Mouse (Mus musculus) C2C12 (cell line): Measurements from ENCODE around the gene Snta1. TPM values are rescaled to one million over a fixed set of nuclear protein-coding genes. Genes with fewer than 3 reads are reported as not detected.
A peak's percentile ranks its signal among the peaks of the same experiment; 100 is the strongest.

ENCODE experiments used
- H3K27me3 ChIP-seq: one replicate; pipeline ENCODE4 v1.6.1; 2011; ENCODE audit not compliant: control insufficient read depth, insufficient read depth, insufficient read length
- H3K36me3 ChIP-seq: one replicate; pipeline ENCODE4 v1.6.1; 2011; ENCODE audit not compliant: control insufficient read depth, insufficient read depth
- H3K4me3 ChIP-seq: one replicate; pipeline ENCODE4 v1.5.1; 2011; ENCODE audit warnings: mild to moderate bottlenecking, control low read depth; ENCODE audit not compliant: poor library complexity, insufficient read depth, severe bottlenecking
- H3K79me2 ChIP-seq: one replicate; pipeline ENCODE4 v1.6.1; 2011; ENCODE audit not compliant: control insufficient read depth, insufficient read depth
- H3K79me3 ChIP-seq: one replicate; pipeline ENCODE4 v1.6.1; 2011; ENCODE audit warnings: low read depth, control low read depth
- H3ac ChIP-seq: one replicate; pipeline ENCODE3; 2011; ENCODE audit warnings: low read depth; ENCODE audit not compliant: control insufficient read depth, insufficient read length
- CEBPB ChIP-seq: IDR thresholded peaks from one replicate; pipeline ENCODE4 v1.6.1; 2011; ENCODE audit warnings: low read depth, mild to moderate bottlenecking, control low read depth, moderate library complexity
- CTCF ChIP-seq: IDR thresholded peaks from one replicate; pipeline ENCODE4 v1.5.1; 2011; ENCODE audit not compliant: control insufficient read depth, insufficient read depth, insufficient read length
- FOSL1 ChIP-seq: IDR thresholded peaks from one replicate; pipeline ENCODE4 v1.8.0; 2011; ENCODE audit warnings: mild to moderate bottlenecking, low read length; ENCODE audit not compliant: poor library complexity, insufficient read depth, severe bottlenecking
- MAX ChIP-seq: IDR thresholded peaks from one replicate; pipeline ENCODE4 v1.6.1; 2011; ENCODE audit warnings: mild to moderate bottlenecking, control low read depth
- MYOD1 ChIP-seq: IDR thresholded peaks from one replicate; pipeline ENCODE4 v1.6.1; 2011; ENCODE audit warnings: low read depth; ENCODE audit not compliant: control insufficient read depth, insufficient read length
- MYOG ChIP-seq: IDR thresholded peaks from one replicate; pipeline ENCODE4 v1.6.1; 2011; ENCODE audit not compliant: control insufficient read depth, insufficient read length; ENCODE audit errors: extremely low read depth
- USF1 ChIP-seq: IDR thresholded peaks from one replicate; pipeline ENCODE4 v1.6.1; 2011; ENCODE audit warnings: low read depth, mild to moderate bottlenecking, control low read depth, moderate library complexity
- polyA plus RNA-seq: library from polyadenylated mRNA; unstranded; fragments of >200 nt; fragmentation: generic; extraction: Trizol; gene quantifications from one replicate; pipeline ENCODE4 v1.2.1, GENCODE M21; 2012; ENCODE audit warnings: missing spikeins

Snta1 gene
- polyA plus RNA-seq, 1 experiment: 28.5 TPM

DNA sequence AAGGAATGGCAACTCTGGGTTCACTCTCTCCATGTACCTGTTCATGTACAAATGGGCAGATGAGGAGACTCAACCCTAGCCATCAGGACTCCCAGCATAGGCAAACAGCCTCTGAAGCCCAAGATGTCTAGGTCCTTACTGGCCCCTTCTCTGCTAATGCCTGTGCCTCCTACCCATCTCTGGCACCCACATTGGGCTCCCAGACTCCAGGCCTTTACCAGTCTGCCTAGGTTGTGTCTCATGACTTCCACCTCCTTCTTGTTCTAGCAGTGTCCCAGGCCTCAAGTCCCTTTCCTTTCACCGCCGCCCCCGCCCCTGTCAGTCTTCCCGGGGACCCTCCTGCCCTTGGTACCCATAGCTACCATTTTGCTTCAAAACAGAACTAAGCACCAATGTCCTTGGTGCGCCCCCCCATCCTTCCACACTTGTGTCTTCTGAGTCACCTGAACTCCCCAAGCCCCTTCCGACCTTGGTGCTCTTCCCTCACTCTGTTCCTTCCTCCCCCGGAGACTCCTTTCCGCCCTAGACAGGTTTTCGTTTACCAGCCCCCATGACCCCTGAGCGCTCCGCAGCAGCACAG lies 746 bp downstream of the Snta1 start:
- Histone ChIP-seq H3K4me3 (peak overlapping the region; percentile 46), H3K79me2 (no peaks in the 10 kb centered on the region), H3K27me3 (no peaks in the 10 kb centered on the region), H3ac (peak overlapping the region; percentile 72), H3K36me3 (no peaks in the 10 kb centered on the region), H3K79me3 (no peaks in the 10 kb centered on the region)
- no peak for TF ChIP-seq CEBPB
- TF ChIP-seq FOSL1: no peak
- no peak for TF ChIP-seq MYOG
- TF ChIP-seq MYOD1: no peak
- no peak for TF ChIP-seq USF1

DNA sequence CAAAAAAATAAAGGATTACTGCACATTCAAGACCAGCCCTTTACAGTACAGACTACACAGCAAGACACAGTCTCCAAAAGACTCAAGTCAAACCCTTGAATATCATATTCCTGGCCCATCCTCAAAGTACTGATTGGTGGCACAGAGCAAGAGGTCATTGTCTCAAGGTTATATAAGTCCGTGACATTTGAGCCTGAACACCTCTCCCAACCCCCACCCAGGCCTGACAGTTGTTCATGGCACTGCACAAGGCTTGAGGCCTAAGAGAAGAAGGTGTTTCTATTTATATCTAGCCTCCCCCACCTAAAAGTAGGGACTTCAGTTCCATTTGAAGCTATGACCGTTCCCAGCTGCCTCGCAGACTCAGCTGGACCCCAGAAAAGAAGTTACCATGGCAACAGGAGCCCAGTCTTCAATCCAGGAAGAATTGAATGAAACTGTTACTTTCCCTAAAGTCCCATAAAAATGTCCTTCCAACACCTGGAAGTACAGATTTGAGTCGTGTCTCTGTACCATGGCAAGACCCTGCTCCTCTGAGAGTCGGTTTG lies 2.4 kb downstream of the Snta1 start:
- Histone ChIP-seq H3K27me3 (no peaks in the 10 kb centered on the region), H3ac (no peak overlapping the region), H3K79me2 (no peaks in the 10 kb centered on the region), H3K36me3 (no peaks in the 10 kb centered on the region), H3K4me3 (no peak overlapping the region), H3K79me3 (no peaks in the 10 kb centered on the region)
- TF ChIP-seq MYOG: no peak
- no peak for TF ChIP-seq FOSL1
- TF ChIP-seq CEBPB: no peak
- no peak for TF ChIP-seq MYOD1
- no peak for TF ChIP-seq CTCF
- no peak for TF ChIP-seq MAX
- TF ChIP-seq USF1: no peak

DNA sequence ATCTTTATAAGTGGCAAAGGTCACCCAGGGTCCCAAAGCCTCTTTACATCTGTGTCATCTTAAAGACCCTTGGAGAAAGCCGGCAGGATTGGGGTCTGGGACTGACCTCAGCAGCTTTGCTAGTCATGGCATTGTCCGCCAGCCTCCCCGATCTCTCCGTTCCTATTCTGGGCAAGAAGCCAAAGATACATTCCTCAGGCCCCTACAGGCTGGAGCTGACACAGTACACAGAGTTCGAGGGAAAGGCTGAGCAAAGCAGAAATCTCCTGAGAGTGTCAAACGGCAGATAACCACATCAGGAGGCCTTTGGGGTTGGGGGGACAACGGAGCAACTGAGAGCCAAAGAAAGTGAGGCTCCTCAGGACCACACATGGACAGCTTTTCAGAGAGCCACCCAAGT lies 5.1 kb downstream of the Snta1 start:
- Histone ChIP-seq H3K4me3 (no peak overlapping the region), H3ac (no peak overlapping the region), H3K79me3 (no peaks in the 10 kb centered on the region), H3K79me2 (no peaks in the 10 kb centered on the region), H3K27me3 (no peaks in the 10 kb centered on the region), H3K36me3 (no peaks in the 10 kb centered on the region)
- TF ChIP-seq MAX (no peak), USF1 (no peak), CTCF (no peak), FOSL1 (no peak), MYOD1 (no peak), CEBPB (no peak), MYOG (no peak)

DNA sequence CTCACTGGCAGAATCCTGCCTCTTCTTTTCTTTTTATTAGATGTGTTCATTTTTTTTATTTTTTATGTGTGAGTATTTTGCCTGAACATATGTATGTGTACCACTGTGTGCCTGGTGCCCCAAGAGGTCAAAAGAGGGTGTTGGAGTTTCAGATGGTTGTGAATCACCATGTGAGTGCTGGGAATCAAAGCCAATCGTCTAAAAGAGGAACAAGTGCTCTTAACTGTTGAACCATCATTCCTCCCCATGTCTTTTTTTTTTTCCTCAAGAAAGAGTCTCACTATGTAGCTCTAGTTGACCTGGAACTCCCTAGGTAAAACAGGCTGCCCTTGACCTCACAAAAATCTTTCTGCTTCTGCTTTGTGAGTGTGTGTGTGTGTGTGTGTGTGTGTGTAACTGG lies 5.9 kb downstream of the Snta1 start:
- H3K4me3 ChIP-seq: no peak overlapping the region
- TF ChIP-seq MYOD1 (no peak), USF1 (no peak), FOSL1 (no peak), CEBPB (no peak), MYOG (no peak), CTCF (no peak), MAX (no peak)
- H3K27me3 ChIP-seq: no peaks in the 10 kb centered on the region
- H3K79me3 ChIP-seq: no peaks in the 10 kb centered on the region
- no peaks in the 10 kb centered on the region for H3K36me3 ChIP-seq
- no peak overlapping the region for H3ac ChIP-seq
- H3K79me2 ChIP-seq: no peaks in the 10 kb centered on the region

DNA sequence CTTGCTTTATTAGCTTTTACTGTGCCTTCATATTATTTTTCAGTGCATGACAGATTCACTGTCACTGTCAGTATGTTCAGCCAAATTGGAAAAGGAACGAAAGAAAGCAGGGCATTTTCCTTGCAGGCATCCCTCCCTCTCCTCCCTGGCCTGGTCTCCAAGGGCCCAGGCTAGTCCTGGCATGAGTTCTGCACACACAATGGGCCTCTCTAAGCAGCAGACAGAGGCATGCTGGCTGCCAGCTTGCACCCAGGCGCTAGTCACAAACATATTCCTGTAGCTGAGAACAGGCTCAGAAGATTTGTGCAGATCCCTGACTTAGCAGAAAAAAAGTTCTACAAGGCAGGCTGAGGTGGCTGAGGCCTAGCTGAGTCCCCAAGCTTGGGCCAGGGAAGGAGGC lies 8.6 kb downstream of the Snta1 start:
- no peaks in the 10 kb centered on the region for H3K79me2 ChIP-seq
- no peak overlapping the region for H3K4me3 ChIP-seq
- TF ChIP-seq MYOG: no peak
- TF ChIP-seq CEBPB: no peak
- no peak for TF ChIP-seq CTCF
- TF ChIP-seq FOSL1: no peak
- no peak for TF ChIP-seq MYOD1
- no peak for TF ChIP-seq USF1
- no peak for TF ChIP-seq MAX
- H3K27me3 ChIP-seq: no peaks in the 10 kb centered on the region
- no peak overlapping the region for H3ac ChIP-seq
- no peaks in the 10 kb centered on the region for H3K36me3 ChIP-seq
- H3K79me3 ChIP-seq: no peaks in the 10 kb centered on the region

DNA sequence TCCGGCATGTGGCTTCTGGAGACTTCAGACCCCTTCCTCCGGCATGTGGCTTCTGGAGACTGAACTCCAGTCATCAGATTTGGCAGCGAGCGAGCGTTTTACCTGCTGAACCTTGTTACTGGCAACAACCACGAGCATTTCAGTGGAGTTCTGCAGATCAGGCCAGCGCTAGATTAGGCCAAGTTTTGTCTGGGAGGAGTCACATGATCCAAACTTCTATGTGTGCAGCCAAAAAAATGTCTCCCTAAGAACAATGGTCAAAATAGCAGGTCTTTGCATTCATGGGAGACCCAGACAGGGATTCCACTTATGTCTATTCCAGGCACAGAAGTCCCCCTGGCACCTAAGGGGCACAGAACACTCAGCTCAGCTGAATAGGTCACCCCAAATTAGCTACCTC lies 9.6 kb downstream of the Snta1 start:
- no peaks in the 10 kb centered on the region for H3K79me2 ChIP-seq
- TF ChIP-seq USF1: no peak
- no peak for TF ChIP-seq MYOG
- TF ChIP-seq CEBPB: no peak
- no peak for TF ChIP-seq MYOD1
- TF ChIP-seq CTCF: no peak
- no peak for TF ChIP-seq FOSL1
- TF ChIP-seq MAX: no peak
- H3K36me3 ChIP-seq: no peaks in the 10 kb centered on the region
- no peak overlapping the region for H3K4me3 ChIP-seq
- H3K79me3 ChIP-seq: no peaks in the 10 kb centered on the region
- H3ac ChIP-seq: no peak overlapping the region
- no peaks in the 10 kb centered on the region for H3K27me3 ChIP-seq
